Mouse (Mus musculus) spleen, adult 2 months (tissue): ENCODE measurements at regions not wholly inside any gene's neighbourhood (a gene's known extent, or its start where the extent isn't known, plus 50 kb on each side); places are given as distances from the start of the nearest gene placed in this dataset.

ENCODE experiments used
- DNase-seq, 2 experiments: peaks; one replicate each; pipeline versions ENCODE4 v3.0.0 to v3.0.0-alpha.2; 2012 to 2021; ENCODE audit warnings: low spot score in 2 of 2, low read depth in 1 of 2
- H3K27ac ChIP-seq: fragments of 200-500 bp; 2 replicates; pipeline ENCODE4 v1.5.1; 2012; ENCODE audit warnings: low read length, inconsistent platforms; ENCODE audit not compliant: insufficient read depth
- H3K27me3 ChIP-seq: fragments of 200-500 bp; 2 replicates; pipeline ENCODE4 v1.6.1; 2012; ENCODE audit warnings: mild to moderate bottlenecking, moderate library complexity, low read length, inconsistent platforms; ENCODE audit not compliant: control insufficient read depth, insufficient read depth
- H3K36me3 ChIP-seq: fragments of 200-500 bp; 2 replicates; pipeline ENCODE4 v1.6.1; 2012; ENCODE audit warnings: mild to moderate bottlenecking, low read length, inconsistent platforms; ENCODE audit not compliant: control insufficient read depth, insufficient read depth
- H3K4me1 ChIP-seq: fragments of 200-500 bp; 2 replicates; pipeline ENCODE4 v1.6.1; 2011; ENCODE audit warnings: inconsistent platforms; ENCODE audit not compliant: control insufficient read depth, insufficient read depth, insufficient read length
- H3K4me3 ChIP-seq: fragments of 200-500 bp; 2 replicates; pipeline ENCODE4 v1.5.1; 2011; ENCODE audit warnings: mild to moderate bottlenecking, inconsistent platforms; ENCODE audit not compliant: insufficient read depth, insufficient read length; ENCODE audit errors: extremely low read depth
- CTCF ChIP-seq: fragments of 200-500 bp; IDR thresholded peaks from 2 replicates; pipeline ENCODE4 v1.5.1; 2011; ENCODE audit warnings: mild to moderate bottlenecking, inconsistent platforms; ENCODE audit not compliant: insufficient read depth, insufficient read length, insufficient replicate concordance; ENCODE audit errors: extremely low read depth
- POLR2A ChIP-seq: fragments of 200-500 bp; IDR thresholded peaks from 2 replicates; pipeline ENCODE4 v1.6.1; 2011; ENCODE audit warnings: low read depth, low read length, inconsistent platforms
- WGBS: fragments of 180-500 bp; shearing (Covaris S2); methylation state at CpG from one replicate; pipeline ENCODE4 v1.1.7; 2018; 5-methylcytosine and 5-hydroxymethylcytosine counted together

DNA sequence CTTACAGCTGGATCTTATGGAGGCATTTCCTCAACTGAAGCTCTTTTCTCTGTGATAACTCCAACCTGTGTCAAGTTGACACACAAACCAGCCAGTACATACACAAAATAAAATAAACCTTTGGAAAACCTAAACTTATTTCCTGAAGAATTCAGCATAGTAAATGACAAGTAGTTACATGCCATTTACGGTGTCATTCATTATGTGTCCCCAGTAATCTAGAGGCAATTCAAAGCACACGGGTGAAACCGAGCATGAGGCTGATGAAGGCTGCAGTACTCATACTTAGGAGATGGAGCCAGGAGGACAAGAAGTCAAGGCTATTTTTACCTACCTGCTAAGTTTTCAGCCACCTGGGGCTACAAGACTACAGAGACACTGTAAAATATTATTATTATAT lies 54.4 kb upstream of the Cpm start:
- Histone ChIP-seq H3K27ac (no peak overlapping the region), H3K4me1 (peaks cover 3% of the 10 kb centered on the region), H3K27me3 (no peaks in the 10 kb centered on the region), H3K36me3 (no peaks in the 10 kb centered on the region), H3K4me3 (no peak overlapping the region)
- 90% methylated on average over 3 of the region's 3 CpGs for WGBS
- no peak for DNase-seq
- no peak for TF ChIP-seq CTCF
- no peak for TF ChIP-seq POLR2A

DNA sequence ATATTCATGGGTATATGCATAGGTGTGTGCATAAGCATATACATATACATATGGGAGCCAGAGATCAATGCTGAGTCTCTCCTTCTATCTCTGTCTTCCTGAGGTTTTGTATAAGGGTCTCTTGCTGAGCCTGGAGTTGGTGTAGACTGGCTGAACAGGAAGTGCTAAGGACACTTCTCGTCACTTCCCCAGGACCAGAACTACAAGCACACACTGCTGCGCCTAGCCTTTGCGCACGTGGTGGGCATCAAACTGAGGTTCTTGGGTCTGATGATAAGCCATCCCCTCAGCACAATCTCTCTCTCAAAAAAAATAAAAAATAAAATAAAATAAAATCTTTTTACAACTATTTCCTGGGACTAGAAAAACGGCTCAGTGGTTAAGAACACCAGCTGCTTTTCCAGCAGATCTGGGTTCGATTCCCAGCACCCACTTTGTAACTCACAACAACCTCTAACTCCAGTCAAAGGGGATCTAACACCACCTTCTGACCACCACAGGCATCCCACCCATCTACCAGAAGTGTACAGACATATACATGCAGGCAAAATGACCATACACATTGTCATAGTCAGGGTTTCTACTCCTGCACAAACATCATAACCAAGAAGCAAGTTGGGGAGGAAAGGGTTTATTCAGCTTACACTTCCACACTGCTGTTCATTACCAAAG lies 55.1 kb upstream of the Cpm start:
- DNase-seq, result no peak
- Histone ChIP-seq H3K27ac (no peak overlapping the region), H3K4me1 (peaks cover 3% of the 10 kb centered on the region), H3K4me3 (no peak overlapping the region), H3K27me3 (no peaks in the 10 kb centered on the region), H3K36me3 (no peaks in the 10 kb centered on the region)
- WGBS, result 87% methylated on average over 6 of the region's 6 CpGs
- TF ChIP-seq CTCF (no peak), POLR2A (no peak)

DNA sequence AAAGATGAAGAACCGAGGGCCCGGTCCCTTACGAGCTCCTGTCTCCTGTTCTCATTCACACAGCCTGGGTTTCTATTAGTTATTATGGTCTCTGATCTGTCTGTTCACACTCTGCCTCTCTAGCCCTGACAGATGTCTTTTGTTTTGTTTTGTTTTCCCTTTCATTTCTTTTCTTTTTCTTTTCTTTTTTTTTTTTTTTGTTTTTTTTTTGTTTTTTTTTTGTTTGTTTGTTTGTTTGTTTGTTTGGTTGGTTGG lies 55.8 kb upstream of the Cpm start:
- TF ChIP-seq POLR2A, result no peak
- no peak for TF ChIP-seq CTCF
- 91% methylated on average over 3 of the region's 3 CpGs for WGBS

DNA sequence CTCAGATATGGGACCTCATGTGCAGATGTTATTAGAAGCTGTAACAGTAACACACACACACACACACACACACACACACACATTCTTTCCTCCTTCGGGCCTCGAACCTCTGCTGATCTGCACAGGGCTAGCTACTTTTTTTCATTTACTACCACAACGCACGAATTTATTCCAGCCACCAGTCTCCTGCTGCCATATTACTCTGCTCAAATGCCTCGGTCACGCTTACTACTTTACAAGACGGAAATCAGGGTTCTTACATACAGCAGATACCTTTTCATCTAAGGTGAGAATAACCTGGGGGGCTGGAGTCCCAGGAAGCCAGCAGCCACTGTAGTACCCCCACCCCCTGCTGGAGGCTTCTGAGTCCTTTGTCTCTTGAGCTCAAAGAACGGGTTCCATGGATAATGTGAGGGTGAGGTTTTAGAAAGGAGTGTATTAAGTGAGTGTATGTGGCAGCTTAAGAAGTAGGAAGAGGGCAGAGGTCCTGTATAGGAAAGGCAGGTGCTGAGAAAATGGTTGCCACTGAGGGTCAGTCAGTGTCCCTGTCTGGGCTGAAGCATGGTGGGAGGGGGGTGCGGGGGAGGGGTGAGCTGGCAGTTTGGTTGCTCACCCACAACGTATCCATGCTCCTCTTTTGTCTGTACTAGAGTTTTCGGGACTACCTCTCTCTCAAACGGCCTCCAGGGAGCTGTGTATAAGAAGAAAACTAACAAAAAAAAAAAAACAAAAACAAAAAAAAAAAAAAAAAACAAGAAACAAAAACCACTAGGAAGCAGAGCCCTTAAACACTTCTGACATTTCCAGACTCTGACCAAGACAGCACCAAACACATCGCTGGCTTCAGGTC lies 56.3 kb upstream of the Cpm start:
- no peaks in the 10 kb centered on the region for H3K27me3 ChIP-seq
- H3K4me1 ChIP-seq, result peaks cover 3% of the 10 kb centered on the region
- H3K36me3 ChIP-seq, result no peaks in the 10 kb centered on the region
- no peak overlapping the region for H3K4me3 ChIP-seq
- H3K27ac ChIP-seq, result no peak overlapping the region
- no peak for TF ChIP-seq CTCF
- TF ChIP-seq POLR2A, result no peak
- WGBS, result 89% methylated on average over 13 of the region's 13 CpGs
- DNase-seq, result no peak

More for the DNA sequence above, 55.8 kb upstream of the Cpm start:
- DNase-seq, result no peak
- Histone ChIP-seq H3K27me3 (no peaks in the 10 kb centered on the region), H3K4me1 (peaks cover 3% of the 10 kb centered on the region), H3K36me3 (no peaks in the 10 kb centered on the region), H3K4me3 (no peak overlapping the region), H3K27ac (no peak overlapping the region)

DNA sequence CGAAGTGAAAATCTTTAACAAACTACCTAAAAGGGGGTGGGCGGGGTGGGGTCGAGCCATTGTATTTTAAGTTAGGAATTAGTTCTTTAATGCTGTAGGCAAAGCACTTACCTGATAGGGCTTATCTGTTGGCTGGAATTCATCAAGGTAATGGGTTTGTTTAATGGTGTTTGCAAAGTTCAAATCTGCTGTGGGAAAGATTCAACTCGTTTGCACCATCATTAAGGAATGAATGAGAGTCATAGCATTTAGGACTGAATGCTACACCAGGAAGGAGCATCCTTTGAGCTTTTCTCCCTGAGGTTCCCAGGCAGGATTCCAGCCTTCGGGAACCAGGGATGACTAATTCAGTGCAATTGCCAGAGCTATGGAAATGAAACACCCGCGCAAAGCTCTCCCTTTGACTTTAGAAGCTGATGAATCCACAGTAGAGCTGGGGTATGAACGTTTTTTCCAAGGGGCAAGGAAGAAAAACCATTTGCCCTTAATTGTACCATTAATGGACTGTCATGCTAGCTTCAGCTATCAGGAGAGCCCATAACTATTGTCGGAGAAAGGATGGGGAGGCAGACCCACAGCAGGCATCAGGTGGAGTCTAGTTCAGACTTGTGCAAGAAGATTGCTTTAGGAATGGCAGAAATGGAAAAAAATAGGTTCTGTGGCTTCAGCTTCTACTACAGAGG lies 57.3 kb upstream of the Cpm start:
- H3K4me3 ChIP-seq, result peak overlapping the region; percentile 47; the same call in 1 of the 2 replicates
- DNase-seq, result no peak
- H3K27ac ChIP-seq, result no peak overlapping the region
- no peak for TF ChIP-seq CTCF
- TF ChIP-seq POLR2A, result no peak
- peaks cover 3% of the 10 kb centered on the region for H3K4me1 ChIP-seq
- no peaks in the 10 kb centered on the region for H3K36me3 ChIP-seq
- no peaks in the 10 kb centered on the region for H3K27me3 ChIP-seq
- WGBS, result 36% methylated on average over 9 of the region's 9 CpGs

DNA sequence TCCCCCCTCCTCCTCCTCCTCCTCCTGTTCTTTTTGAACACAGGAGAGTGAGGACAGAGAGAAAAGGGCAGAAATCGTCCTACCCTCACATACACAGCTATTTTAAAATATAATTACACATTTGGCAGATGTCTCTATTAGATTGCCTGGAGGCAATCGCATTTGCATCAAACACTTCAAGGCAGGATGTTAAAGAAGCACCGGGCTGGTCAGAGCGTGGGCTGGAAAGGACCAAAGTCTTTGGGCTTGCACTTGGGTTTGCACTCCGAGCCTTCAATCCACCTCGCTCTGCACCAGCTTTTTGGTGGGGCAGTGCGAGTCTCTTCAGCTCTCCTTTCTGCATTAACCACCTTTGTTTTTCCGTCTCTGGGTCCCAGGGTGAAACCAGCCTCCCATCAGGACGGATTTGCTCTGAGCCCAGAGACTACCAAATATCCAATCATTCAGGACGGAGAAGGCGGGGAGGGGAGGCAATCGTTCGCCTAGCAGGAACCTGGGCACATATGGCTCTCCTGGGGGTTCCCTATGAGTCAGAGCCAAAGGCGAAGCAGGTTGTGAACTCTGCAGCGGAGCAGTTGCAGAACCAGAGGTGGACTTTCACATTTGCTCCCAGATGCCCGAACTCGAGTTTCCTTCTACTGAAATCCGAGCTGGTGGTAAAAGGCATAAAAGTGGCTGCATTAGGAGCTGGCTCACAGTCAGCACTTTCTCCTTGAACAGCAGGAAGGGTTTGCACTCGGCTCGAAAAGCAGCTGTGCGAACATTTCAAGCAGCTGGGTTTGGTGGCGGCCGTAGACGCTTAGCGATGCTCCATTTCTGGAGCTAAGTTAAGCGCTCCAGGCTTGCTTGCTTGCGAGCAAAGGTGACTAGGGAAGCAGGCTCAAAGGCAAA lies 58.1 kb upstream of the Cpm start:
- Histone ChIP-seq H3K4me1 (peaks cover 3% of the 10 kb centered on the region), H3K27ac (no peak overlapping the region), H3K36me3 (no peaks in the 10 kb centered on the region), H3K27me3 (no peaks in the 10 kb centered on the region), H3K4me3 (peak overlapping the region; percentile 47)
- peak in 1 of 2 experiments; percentile 23 for DNase-seq
- WGBS, result 2% methylated on average over 27 of the region's 27 CpGs
- TF ChIP-seq CTCF, result no peak
- no peak for TF ChIP-seq POLR2A
